Mouse (Mus musculus): ENCODE data around the gene Ednra.

The Ednra gene

GRCm38 (mm10) chr8:77724046-77724930, at the start of gene Ednra:
TSS of gene Ednra (minus strand) at chr8:77724464.
- DNase-seq, result peak; percentile 63

DNA sequence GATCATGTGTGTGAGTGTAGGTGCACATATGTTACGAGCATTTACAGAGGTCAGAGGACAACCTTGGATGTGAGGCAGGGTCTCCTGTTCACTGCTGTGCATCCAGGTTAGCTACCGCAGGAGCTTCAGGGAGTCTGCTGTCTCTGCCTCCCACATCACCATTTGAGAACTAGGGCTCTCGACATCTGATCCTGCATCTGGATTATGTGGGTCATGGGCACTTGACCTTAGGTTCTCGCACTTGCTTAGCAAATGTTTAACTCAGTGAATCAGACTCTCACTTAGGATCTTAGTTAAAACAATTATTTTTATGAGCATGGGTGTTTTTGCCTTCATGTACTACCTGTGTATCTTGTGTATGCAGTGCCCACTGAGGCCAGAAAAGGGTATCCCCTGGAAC, 49.6 kb upstream of the Ednra start:
- DNase-seq, result no peak

DNA sequence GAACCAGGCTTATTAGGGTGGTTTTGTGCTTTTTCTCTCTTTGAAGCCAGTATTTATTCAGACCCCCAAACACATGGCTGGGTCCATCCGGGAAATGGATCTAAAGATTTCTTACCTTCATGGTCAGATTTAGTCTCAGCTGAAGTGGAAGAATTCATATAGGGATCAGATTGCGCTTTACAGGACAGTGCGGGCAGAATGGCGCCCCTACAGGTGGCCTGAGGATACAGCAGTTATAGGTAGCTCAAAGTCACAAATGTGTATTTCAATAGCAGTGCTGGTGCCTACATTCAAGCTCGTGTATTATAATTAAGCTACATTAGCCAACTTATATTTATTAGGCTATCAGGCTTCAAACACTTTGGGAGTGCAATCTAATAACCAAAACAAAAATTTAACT, 49.0 kb upstream of the Ednra start:
- DNase-seq, result no peak

DNA sequence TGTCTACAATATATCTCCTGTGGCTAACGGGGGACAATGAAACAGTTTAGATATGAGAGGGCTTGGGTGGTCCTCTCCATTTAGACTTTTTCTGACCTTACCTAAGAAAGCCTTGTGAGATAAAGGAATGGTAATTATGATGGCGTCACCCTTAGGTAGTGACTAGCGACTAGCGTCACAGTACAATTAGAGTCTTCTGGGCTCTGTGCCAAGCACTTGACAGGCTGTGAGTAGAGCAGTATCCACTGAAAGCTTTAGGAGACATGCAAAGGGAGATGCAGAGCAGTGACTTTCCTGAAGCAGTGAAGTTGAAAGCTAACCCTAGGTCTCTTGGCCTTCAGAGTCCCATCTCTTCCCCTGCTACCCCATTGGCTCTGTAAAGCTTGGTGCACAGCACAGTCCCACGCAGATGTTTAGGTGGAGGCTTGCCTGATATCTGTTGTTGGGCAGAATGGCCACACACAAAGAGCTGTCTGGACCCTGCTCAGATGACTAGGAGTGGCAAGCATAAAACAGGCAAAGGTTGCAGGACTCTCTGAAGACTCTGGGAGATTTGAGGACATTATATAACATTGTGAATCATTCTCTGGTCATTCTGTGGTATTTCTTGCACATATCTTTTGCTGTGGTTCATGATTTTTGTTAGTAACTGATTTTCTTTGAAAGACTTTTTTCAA, 48.1 kb upstream of the Ednra start:
- DNase-seq, result peak; percentile 41

- no peak for DNase-seq
Measured at GRCm38 (mm10) chr8:77770966-77771365, 46.7 kb upstream of the Ednra start.

DNA sequence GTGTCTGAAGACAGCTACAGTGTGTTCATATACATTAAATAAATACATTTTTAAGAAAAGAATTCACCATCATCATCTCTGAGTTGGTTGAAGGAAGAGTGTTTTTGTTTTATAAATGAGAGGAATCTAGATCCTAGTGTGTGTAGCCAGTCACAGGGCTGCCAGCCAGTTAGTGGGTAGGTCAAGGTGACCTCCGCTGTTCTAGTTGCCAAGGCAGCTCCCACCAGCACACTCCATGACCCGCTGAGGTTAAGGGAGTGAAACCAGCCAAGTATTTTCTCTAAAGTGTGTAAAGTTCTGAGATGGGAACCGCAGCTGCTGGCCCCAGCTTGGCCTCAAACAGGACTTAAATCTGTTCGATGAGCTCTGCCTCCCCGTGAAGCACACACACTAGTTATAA, 44.7 kb upstream of the Ednra start:
- no peak for DNase-seq

GRCm38 (mm10) chr8:77764253-77764652, 40.0 kb upstream of the Ednra start:
- no peak for DNase-seq

DNA sequence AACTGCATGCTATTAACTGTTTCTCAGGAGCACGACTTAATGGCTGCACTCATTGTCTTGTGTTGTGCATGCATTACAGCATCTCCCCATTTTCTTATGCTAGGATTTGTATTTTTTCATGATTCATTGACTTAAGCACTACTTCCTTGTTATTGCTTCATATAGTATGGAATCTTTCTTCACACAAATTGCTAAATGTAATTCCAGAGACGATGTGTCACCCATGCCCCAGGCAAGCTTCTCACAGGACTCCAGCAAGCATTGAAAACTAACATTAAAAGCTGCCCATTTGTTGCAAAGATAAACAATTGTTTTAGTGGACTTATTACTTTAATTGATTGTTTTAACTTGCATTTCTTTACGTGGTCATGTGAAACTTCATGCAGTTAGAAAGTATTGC, 38.7 kb upstream of the Ednra start:
- DNase-seq, result no peak

DNA sequence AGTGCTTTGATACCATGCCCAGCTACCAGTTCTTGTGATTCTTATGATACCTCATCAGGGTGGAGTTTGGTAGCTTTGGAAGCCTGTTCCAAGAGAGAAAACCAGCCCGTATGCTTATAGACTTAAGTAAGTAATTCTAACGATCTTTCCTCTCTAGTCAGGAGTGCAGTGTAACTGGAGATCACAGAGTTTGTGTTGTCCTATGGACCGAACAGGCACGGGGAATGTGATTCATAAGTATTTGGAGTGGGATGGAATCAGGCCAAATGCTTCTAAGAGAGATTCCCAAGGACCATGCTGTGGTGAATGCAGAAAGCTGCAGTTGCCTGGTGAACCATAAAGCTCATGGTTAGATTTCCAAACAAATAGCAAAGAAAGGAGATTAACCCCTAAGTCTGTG, 31.2 kb upstream of the Ednra start:
- no peak for DNase-seq

DNA sequence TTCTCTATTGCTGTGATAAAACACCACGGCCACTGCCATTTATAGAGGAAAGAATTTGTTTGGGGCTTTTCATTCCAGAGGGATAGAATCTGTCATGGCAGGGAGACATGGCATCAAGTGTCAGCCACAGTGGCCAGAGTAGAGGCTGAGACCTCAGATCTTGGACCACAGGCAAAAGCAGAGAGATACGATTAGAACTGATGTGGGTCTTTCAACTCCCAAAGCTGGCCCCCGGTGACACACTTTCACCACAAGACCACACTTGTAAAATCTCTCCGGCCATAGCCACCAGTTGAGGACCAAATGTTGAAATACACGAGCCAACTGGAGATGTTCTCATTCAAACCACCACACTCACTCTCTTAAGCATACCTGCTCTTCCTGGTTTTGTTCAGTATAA, 29.5 kb upstream of the Ednra start:
- DNase-seq, result no peak

- no peak for DNase-seq
Measured at GRCm38 (mm10) chr8:77752041-77752440, 27.8 kb upstream of the Ednra start.

- DNase-seq, result no peak
Measured at GRCm38 (mm10) chr8:77750407-77750806, 26.1 kb upstream of the Ednra start.

GRCm38 (mm10) chr8:77744476-77744875, 20.2 kb upstream of the Ednra start:
- DNase-seq, result no peak

- no peak for DNase-seq
Measured at GRCm38 (mm10) chr8:77742395-77742794, 18.1 kb upstream of the Ednra start.

- no peak for DNase-seq
Measured at GRCm38 (mm10) chr8:77741050-77741777, 16.9 kb upstream of the Ednra start.

- DNase-seq, result no peak
Measured at GRCm38 (mm10) chr8:77738419-77738818, 14.2 kb upstream of the Ednra start.

DNA sequence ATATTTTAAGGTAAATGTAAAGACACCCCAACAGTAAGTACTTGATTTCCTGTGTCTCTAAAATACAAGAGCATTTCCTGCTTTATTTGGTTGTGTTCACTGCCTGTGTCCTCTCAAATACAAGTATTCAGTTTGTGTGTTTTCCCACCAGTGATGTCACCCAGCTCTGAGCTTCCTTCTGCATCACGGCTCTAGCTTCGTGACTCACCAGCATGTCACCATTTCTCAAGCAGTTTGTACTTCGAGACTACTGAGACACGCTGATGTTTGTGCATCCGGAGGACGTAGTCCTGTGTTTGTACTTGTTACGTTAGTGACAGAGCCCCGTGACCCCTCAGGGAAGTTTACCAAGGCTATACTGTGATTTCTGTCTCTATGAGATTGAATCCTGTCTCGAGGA, 13.1 kb upstream of the Ednra start:
- DNase-seq, result no peak

DNA sequence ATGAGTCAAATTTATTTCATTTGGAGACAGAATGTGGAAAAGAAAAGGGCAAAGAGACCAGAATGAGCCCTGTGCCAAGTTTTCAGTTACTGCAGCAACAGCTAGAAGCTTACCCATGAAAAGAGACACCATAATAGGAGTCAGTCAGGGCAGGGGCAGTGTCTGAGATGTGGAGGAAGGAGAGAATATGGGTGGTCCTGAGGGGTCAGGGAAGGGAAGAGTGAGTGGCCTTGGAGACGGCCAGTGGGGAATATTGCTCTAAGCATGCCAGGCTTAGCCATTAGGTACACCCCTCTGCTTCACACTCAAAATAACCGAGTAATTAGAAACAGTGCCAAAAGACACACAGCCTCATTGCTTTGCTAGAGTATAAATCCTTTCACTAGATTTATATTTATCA, 9.5 kb upstream of the Ednra start:
- DNase-seq, result no peak

GRCm38 (mm10) chr8:77732964-77733363, 8.7 kb upstream of the Ednra start:
- DNase-seq, result no peak

DNA sequence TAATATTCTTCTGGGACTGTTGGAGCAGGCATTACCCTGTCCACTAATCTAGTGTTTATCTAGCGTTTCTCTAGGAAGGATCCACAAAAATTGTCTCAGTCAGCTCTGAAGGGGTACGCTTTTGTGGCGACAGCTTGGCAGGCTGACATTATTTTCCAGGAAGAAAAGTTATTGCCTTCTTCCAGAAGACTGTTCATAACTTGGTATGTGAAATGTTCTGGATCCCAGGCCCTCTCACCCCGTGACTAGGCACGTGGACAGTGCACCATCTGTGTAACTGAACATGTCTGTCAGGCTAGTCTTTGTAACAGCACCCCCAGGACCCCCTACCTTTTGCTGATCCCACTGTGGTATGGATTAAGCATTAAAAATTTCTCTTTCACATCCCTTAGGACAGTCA, 1.1 kb upstream of the Ednra start:
- peak; percentile 28 for DNase-seq

- peak; percentile 48 for DNase-seq
Measured at GRCm38 (mm10) chr8:77723534-77724045, 674 bp downstream of the Ednra start.

GRCm38 (mm10) chr8:77723018-77723417, 1.2 kb downstream of the Ednra start:
- DNase-seq, result no peak

DNA sequence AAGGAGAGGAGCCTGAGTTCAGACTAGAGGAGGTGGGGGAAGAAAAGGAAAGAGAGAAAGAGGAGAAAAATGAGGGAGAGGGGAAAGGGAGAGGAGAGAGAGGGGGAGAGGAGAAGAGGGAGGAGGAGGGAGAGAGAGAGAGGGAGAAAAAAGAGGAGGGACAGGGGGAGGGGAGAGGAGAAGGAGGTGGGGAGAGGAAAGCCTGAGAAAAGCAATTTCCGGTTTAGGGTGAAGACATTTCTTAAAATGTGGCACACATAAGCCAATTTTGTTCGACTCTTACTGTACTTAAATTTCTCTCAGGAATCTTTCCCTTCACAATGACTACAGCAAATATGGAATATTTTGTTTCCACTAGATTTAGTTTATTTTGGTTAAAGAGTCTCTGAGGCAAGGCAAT, 5.3 kb downstream of the Ednra start:
- no peak for DNase-seq

DNA sequence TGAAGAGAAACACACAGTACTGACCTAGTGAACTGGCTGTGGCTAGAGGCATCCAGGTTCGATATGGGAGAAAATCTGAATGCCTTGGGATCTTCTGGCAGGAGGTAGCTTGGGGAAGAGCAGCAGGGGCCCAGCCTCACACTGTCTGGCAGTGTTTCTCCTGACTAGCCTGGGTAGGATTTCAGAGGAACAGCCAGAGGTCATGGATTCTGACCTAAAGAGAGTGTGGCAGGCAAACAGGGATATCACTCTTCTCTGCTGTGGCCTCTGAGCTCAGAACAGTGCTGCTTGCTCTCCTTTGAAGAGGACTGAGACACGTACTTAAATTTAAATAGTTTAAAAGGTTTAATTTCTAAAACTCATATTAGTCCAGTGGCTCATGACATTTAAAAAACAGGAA, 7.2 kb downstream of the Ednra start:
- DNase-seq, result peak; percentile 55

Measured in lung, postnatal 14 days (tissue).